Mouse (Mus musculus): Measurements from ENCODE around the gene Rxfp2.

GRCm38 (mm10) chr5:150083190-150083589 is 64.7 kb downstream of the Rxfp2 start:
- TF ChIP-seq EP300 (IDR thresholded peaks at IDR 0.05; ENCODE audit: low read depth) (no peak), CTCF (IDR thresholded peaks at IDR 0.05; ENCODE audit: low read depth) (no peak)

Measured in liver, postnatal 0 days (tissue).